8 mouse cellular contexts compared by ENCODE assay signal in the genomic region with DNA sequence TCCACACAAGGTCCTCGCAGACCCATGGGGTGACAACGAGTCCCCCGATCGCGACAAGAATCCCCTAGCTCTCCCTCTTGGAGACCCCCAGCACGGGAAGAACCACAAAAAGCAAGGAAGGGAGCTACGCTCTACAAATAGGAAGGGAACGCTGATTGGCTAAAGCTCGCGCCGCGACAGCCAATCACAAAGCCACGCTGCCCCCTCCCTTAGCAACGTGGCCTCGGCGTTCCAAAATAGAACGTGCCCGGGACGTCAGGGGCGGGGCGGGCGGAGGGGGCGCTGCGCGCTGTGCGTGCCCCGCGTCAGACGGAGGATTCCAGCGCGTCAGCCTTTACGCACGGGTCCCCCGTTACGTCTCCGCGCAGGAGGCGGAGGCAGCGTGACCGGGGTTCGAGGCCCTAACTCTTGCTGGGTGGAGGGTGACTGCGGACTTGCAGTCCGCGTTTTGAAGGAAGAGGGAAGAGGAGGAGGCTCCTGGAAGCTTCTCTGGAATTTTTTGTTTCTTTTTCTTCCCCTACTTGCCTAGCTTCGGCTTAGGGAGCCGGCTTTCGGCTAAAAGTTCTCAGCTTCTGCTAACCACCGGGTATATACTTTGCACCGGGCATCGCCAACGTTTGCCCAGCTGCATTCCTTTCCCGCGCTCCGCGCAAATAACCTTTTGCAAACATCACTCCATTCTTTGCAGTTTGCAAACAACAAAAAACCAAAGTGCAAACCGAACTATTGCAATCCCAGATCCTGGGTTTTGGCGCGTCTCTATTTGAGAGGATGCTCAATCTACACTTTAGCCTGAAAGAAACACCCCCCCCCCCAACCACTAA. TPM values are rescaled to one million over a fixed set of nuclear protein-coding genes. Genes with fewer than 3 reads are reported as not detected.
A peak's percentile ranks its signal among the peaks of the same experiment; 100 is the strongest.
DNase-seq lines count a peak whose midpoint lies in the region; ATAC-seq lines count a peak whose summit lies in the region.

No protein-coding gene starts in this region.

- ATAC-seq in megakaryocyte, adult 5-6 weeks (ENCODE audit: poor library complexity, severe bottlenecking) = peak; percentile 79

- DNase-seq in adipocyte (ENCODE audit: low spot score) = peak; percentile 88
- DNase-seq in embryo, embryonic 10 days (ENCODE audit: low spot score) = peak; percentile 96
- DNase-seq in gastrocnemius, postnatal 10 days = peak; percentile 94
- peak; percentile 95 for DNase-seq in induced T-regulatory cell, adult 2 months (ENCODE audit: low read depth)
- peak; percentile 87 to 96 for DNase-seq in left cerebral cortex, adult 8-10 months (ENCODE audit: low spot score in 2 of 2)
- DNase-seq in right cerebral cortex, adult 2 months (ENCODE audit: low spot score in 2 of 2) = peak; percentile 95 to 97
- DNase-seq in urinary bladder, postnatal 10 days (ENCODE audit: low spot score) = peak; percentile 86

RNA-seq across cellular contexts. Expression of a gene that starts 1.2 kb away (rescaled TPM):
- total RNA-seq in gastrocnemius, postnatal 10 days (2021) = 1 to 10 TPM in 1 of 2 experiments, under 1 TPM in 1; 0.80 to 1.7 TPM
- 10 to 100 TPM; 11.1 to 15.1 (median 13.8) TPM for total RNA-seq in left cerebral cortex, adult 8-10 months (2022)
- total RNA-seq in megakaryocyte, adult 5-6 weeks (2015) = 24.0 and 25.4 TPM in 2 replicates
- total RNA-seq in megakaryocyte, adult 5-6 weeks (2017) = 26.9 and 30.4 TPM in 2 replicates

RNA-seq across cellular contexts. Expression of a gene that starts 26.2 kb away (rescaled TPM):
- 100 to 1,000 TPM; 669 to 730 TPM for total RNA-seq in gastrocnemius, postnatal 10 days (2021)
- 100 to 1,000 TPM; 108 to 133 (median 114) TPM for total RNA-seq in left cerebral cortex, adult 8-10 months (2022)
- 0.48 TPM in 1 of 2 replicates, not detected in the other for total RNA-seq in megakaryocyte, adult 5-6 weeks (2015)
- total RNA-seq in megakaryocyte, adult 5-6 weeks (2017) = not detected in 2 replicates

RNA-seq across cellular contexts. Expression of a gene that starts 28.8 kb away (rescaled TPM):
- not detected for total RNA-seq in gastrocnemius, postnatal 10 days (2021)
- under 1 TPM in 1 of 4 experiments, not detected in 3; 0.68 TPM for total RNA-seq in left cerebral cortex, adult 8-10 months (2022)
- not detected in 2 replicates for total RNA-seq in megakaryocyte, adult 5-6 weeks (2015)
- not detected in 2 replicates for total RNA-seq in megakaryocyte, adult 5-6 weeks (2017)

RNA-seq across cellular contexts. Expression of a gene that starts 35.9 kb away (rescaled TPM):
- 10 to 100 TPM; 31.9 to 35.9 TPM for total RNA-seq in gastrocnemius, postnatal 10 days (2021)
- total RNA-seq in left cerebral cortex, adult 8-10 months (2022) = 10 to 100 TPM; 34.9 to 42.8 (median 38.6) TPM
- 18.9 and 26.4 TPM in 2 replicates for total RNA-seq in megakaryocyte, adult 5-6 weeks (2015)
- 17.5 and 21.4 TPM in 2 replicates for total RNA-seq in megakaryocyte, adult 5-6 weeks (2017)

RNA-seq across cellular contexts. Expression of a gene that starts 37.0 kb away (rescaled TPM):
- total RNA-seq in gastrocnemius, postnatal 10 days (2021) = 10 to 100 TPM; 35.7 to 53.5 TPM
- 10 to 100 TPM; 13.6 to 16.9 (median 15.6) TPM for total RNA-seq in left cerebral cortex, adult 8-10 months (2022)
- 122 and 129 TPM in 2 replicates for total RNA-seq in megakaryocyte, adult 5-6 weeks (2015)
- 180 and 227 TPM in 2 replicates for total RNA-seq in megakaryocyte, adult 5-6 weeks (2017)

Comparison
In these comparisons a context has a peak if more than half of its experiments do, and no peak if none do; other contexts are left out.
1. Peak in every context shown above with its lines: DNase-seq and ATAC-seq.
2. RNA of a gene that starts 1.2 kb away (total RNA-seq): 24.0 to 30.4 TPM in megakaryocyte, adult 5-6 weeks and 11.1 to 15.1 TPM in left cerebral cortex, adult 8-10 months; 0.80 to 1.7 TPM in gastrocnemius, postnatal 10 days; every median in the first group is over 4 times any median in the second.
3. RNA of a gene that starts 26.2 kb away (total RNA-seq): 669 to 730 TPM in gastrocnemius, postnatal 10 days and 108 to 133 TPM in left cerebral cortex, adult 8-10 months; 0.48 TPM in megakaryocyte, adult 5-6 weeks; every median in the first group is over 10 times any median in the second.